Mouse (Mus musculus): ENCODE data around the gene Ipo11.

Ipo11 gene

GRCm38 (mm10) chr13:106810156-106810555 lies 126.6 kb downstream of the Ipo11 start:
- DNase-seq, result no peak

DNA sequence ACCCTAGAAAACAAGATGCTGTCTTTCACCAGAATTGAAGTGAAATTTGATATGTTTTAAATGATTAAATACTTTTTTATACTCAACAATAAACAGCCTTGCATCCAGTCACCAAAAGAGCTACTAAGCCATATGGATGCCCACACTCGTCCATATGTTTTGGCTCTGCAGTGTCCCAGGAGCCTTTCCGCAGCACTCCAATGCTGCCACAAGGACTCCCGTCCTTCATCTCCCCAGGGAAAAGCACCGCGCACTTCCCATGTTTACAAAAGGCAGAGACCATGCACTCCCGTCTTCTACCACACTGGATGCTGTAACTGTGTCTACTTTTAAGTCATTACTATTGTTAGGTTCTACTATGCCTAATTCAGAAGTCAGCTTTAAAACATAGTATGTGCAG lies 127.9 kb downstream of the Ipo11 start:
- DNase-seq, result no peak

DNA sequence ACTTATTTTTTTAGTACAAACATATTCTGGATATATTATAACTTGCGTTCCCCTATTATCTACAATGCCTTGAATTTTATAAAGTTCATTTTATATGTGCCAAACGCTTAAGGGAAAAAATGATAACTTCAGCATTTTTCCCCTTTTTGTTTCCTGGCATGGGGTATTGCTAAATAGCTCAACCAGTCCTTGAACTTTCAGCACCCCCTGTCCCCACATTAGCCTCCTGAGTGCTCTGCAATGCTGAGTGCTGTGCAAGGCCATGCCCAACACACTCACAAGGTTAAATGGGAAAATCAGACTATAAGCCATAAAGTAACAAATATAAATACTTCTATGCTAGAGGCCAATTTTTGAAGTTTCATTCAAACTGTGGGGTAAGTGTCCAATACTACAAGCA lies 128.4 kb downstream of the Ipo11 start:
- DNase-seq, result no peak

DNA sequence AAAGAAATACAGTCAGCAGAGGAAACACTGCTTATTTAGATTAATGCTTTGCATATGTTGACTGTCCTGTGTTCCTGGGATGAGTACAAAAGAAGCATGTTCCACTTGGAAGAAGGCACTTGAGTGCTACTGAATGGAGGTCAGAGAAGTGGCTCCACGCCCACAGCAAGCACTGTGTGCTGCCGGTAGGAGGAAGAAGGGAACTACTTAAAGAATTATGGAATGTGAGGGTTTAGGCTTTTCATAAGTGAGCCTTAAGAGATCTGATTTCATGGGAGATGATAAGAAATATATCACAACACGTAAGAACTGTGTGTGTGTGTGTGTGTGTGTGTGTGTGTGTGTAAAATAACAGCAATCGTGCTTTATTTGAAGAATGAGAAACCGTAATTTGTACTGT lies 129.5 kb downstream of the Ipo11 start:
- no peak for DNase-seq

- no peak for DNase-seq
Observed at GRCm38 (mm10) chr13:106805146-106805545, 131.6 kb downstream of the Ipo11 start.

GRCm38 (mm10) chr13:106798026-106798425 lies 138.7 kb downstream of the Ipo11 start:
- DNase-seq, result no peak

DNA sequence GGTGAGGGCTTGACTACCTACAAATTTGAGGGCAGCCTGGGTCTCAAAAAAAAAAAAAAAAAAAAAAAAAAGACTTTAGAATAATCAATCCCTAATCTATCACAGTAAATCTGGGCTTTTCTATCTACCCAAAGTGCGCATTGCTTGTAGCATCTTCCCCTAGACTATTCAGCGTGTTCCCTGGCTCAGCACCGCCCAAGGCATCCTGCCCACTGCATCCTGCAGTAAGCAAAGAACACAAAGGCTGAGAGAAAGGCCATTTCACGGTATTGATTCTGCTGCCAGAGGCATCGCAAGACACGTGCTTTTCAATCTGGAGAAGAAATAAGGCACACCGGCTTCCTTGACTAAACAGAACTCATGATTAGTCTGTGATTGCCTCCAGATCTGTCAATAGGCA lies 147.9 kb downstream of the Ipo11 start:
- DNase-seq, result no peak

DNA sequence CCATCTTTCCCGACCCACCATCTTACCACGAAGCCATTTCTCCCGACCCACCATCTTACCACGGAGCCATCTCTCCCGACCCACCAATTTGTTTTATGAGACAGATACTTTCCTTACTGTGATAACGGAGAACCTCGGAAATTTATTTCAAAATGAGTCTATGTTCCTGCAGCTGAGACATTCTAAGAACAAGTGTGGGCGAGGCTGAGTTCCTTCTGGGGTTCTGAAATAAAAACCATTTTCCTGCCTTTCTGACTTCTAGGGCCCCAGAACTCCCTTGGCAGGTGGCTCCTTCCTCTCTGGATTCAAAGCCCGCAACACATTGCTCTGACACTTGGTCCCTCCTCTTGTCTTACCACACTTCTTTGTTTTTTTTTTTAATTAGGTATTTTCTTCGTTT lies 168.0 kb downstream of the Ipo11 start:
- DNase-seq, result no peak

DNA sequence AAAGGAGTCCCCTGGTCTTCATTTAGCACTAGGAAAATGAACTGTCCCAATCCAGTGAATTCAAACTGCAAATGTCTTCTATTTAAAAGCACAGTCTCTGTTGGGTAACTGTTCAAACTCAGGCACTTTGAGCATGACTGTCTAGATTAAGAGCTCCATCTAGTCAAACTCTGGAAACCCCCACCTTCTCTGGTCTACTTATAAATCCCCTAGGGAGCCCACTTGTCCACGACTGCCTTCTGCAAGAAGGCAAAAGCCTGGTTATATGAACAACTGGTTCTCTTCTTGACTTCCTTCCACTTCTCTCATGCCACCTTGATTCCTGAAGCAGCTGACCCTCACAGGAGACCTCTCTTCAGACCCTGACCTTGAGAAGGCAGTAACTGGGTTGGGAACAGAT lies 174.1 kb downstream of the Ipo11 start:
- no peak for DNase-seq

DNA sequence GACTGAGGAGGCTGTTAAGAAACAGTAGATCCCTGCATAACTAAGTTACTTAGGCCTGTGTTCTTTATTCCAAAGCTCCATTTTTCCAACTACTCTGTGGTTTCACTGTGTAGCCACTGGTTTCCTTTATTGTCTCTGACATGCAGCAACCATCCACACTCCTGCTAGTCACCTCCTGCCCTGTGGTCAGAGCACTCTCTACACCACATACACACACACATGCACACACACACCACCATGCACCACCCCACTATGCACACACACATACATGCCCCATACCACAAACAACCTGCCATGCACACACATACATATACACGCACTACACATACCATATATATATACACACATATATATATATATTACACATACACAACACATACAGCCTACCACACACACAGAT lies 175.1 kb downstream of the Ipo11 start:
- no peak for DNase-seq

DNA sequence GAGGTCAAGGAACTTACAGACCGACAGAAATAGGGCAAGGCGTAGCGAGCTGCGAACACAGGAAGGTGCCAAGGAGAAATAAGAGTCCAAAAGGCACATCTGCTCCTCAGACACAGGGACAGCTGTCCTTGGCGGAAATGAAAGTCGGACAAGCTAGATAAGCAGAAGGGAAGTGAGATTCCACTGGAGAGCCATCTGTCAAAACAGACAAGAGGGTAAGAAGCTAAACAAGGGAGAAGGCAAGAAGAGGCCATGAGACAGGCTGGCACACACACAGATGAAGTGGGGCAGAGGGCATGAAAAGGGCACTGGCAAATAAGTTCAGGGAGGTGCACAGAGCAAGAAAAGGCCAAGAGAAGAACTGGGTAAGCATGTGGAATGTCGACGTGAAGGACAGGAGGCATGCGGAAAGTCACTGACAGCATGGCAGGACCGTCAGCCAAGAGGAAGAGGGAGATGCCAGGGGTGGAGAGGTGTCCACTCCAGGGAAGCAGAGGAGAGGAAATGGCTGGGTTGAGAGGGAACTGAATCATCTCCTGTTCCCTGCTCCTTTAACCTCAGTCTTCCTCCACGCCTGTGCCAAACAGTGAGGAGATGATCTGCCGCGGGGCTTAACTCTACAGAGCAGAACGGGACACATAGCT lies 176.4 kb downstream of the Ipo11 start:
- DNase-seq, result peak; percentile 58

DNA sequence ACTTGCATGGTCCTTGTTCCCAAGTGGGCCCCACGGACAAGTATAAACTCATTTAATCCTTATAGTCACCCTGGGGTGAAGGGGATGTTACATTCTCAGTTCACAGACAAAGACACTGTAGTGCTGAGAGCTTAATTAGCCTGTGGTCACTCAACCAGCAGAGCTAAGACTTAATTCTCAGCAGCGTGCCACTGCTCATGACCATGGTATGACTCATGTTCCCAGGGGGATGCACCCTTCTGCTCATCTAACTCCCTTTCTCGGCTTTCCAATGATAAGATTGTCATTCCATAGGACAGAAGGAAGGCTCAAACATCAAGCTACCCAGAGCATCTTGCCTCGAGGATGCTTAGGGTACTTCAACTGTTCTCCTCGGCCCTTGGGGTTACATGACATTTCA lies 180.9 kb downstream of the Ipo11 start:
- no peak for DNase-seq

DNA sequence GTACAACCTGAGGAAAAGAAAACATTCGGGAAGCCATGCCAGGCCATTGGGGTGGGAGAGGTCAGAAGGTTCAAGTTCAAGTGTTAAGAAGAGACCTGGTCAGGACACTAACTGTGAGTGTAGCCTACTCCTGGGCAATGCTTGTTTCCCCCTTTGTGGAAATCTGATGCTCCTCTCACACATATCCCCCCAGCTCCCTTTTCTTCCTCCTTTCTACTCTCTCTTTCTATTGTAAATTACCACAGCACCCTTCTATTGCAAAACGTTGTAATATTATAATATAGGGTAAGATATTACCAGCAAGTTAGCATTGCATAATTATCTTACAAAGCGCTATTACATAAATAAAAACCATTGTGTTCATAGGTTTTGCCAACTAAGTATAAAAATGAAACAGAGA lies 182.5 kb downstream of the Ipo11 start:
- no peak for DNase-seq

- no peak for DNase-seq
Observed at GRCm38 (mm10) chr13:106751951-106752350, 184.8 kb downstream of the Ipo11 start.

DNA sequence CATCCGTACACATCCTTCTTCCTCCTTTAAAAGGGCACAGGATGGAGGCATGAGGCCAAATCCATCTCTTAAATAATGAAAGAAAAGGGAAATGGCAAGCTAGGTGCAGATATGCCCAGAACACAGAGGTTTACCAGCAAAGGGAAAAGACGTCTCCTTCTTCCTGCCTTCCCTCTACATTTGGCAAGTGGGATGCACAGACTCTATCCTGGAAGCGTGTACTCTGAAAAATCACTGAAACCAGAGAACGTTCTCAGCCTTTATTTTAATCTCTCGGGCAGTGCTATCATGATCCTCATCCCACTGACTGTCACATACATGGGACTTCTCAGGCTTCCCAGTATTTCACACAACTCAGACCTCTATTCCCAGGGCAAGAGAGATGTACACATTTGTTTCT lies 189.9 kb downstream of the Ipo11 start:
- DNase-seq, result no peak

- DNase-seq, result no peak
Observed at GRCm38 (mm10) chr13:106745201-106745600, 191.6 kb downstream of the Ipo11 start.
